In genomic region chr7:34746165-34746564, GRCm38 (mm10) we compare ENCODE assay signal across 9 mouse cellular contexts.
DNase-seq lines count a peak whose midpoint lies in the region; ATAC-seq lines count a peak whose summit lies in the region.
"Had no signal": no experiment of that assay in that cellular context is flagged by ENCODE, and none has a peak within 500 bp of the region (broad histone marks: within the 10 kb centered on the region; RNA-seq: fewer than 3 reads in every experiment).

No protein-coding gene starts in this region.

- no peaks in the 10 kb centered on the region for H3K4me1 ChIP-seq in heart, embryonic 12.5 days (replicated peaks)
- H3K4me1 ChIP-seq in embryonic facial prominence, embryonic 13.5 days, result no peaks in the 10 kb centered on the region
- H3K4me1 ChIP-seq in midbrain, embryonic 12.5 days, result peaks cover 19% of the 10 kb centered on the region

- H3K27me3 ChIP-seq in heart, embryonic 12.5 days (replicated peaks), result 0 out of 2 replicates have a peak, but pooled peaks cover 4% of the 10 kb centered on the region
- no peaks in the 10 kb centered on the region for H3K27me3 ChIP-seq in embryonic facial prominence, embryonic 13.5 days
- no peaks in the 10 kb centered on the region for H3K27me3 ChIP-seq in midbrain, embryonic 12.5 days
- H3K27me3 ChIP-seq: embryonic facial prominence, embryonic 12.5 days had no signal

- H3K9me3 ChIP-seq in heart, embryonic 12.5 days (replicated peaks), result peaks cover 6% of the 10 kb centered on the region; the same call in 1 of the 2 replicates
- no peaks in the 10 kb centered on the region for H3K9me3 ChIP-seq in embryonic facial prominence, embryonic 13.5 days
- no peaks in the 10 kb centered on the region for H3K9me3 ChIP-seq in midbrain, embryonic 12.5 days
- H3K9me3 ChIP-seq: embryonic facial prominence, embryonic 12.5 days had no signal

- no peak for ATAC-seq in heart, embryonic 12.5 days (ENCODE audit: insufficient number of reproducible peaks, low FRiP score)
- no peak for ATAC-seq in embryonic facial prominence, embryonic 13.5 days (ENCODE audit: insufficient number of reproducible peaks, insufficient read depth, low FRiP score, low TSS enrichment, low read depth)
- no peak for ATAC-seq in midbrain, embryonic 12.5 days (ENCODE audit: low FRiP score, low read depth)

- WGBS in heart, embryonic 12.5 days, result 51% methylated on average over 9 of the region's 9 CpGs
- 64% methylated on average over 9 of the region's 9 CpGs for WGBS in embryonic facial prominence, embryonic 13.5 days
- WGBS in midbrain, embryonic 12.5 days, result 55% methylated on average over 9 of the region's 9 CpGs

- H3K27ac ChIP-seq in heart, embryonic 12.5 days (ENCODE audit: poor library complexity, severe bottlenecking), result no peak overlapping the region
- no peak overlapping the region for H3K27ac ChIP-seq in embryonic facial prominence, embryonic 13.5 days
- H3K27ac ChIP-seq in midbrain, embryonic 12.5 days (replicated peaks), result peak overlapping the region; percentile 49; the same call in 1 of the 2 replicates
- H3K27ac ChIP-seq: embryonic facial prominence, embryonic 12.5 days had no signal

- H3K36me3 ChIP-seq in heart, embryonic 12.5 days, result no peaks in the 10 kb centered on the region
- no peaks in the 10 kb centered on the region for H3K36me3 ChIP-seq in embryonic facial prominence, embryonic 13.5 days
- H3K36me3 ChIP-seq in midbrain, embryonic 12.5 days, result no peaks in the 10 kb centered on the region
- H3K36me3 ChIP-seq: embryonic facial prominence, embryonic 12.5 days had no signal

- H3K4me3 ChIP-seq in heart, embryonic 12.5 days, result no peak overlapping the region
- H3K4me3 ChIP-seq in embryonic facial prominence, embryonic 13.5 days, result no peak overlapping the region
- no peak overlapping the region for H3K4me3 ChIP-seq in midbrain, embryonic 12.5 days
- H3K4me3 ChIP-seq: embryonic facial prominence, embryonic 12.5 days had no signal

- peak; percentile 71 to 86 for DNase-seq in heart, adult 18-20 months
- peak; percentile 45 to 67 for DNase-seq in kidney, adult 8-10 months
- no peak for DNase-seq in yolk sac, embryonic 10.5 days (ENCODE audit: low spot score)
- no peak for DNase-seq in right cerebral cortex, postnatal 4 days
- DNase-seq in thymus, postnatal 25 days, result no peak

- no peak overlapping the region for H3K4me2 ChIP-seq in heart, embryonic 12.5 days
- no peak overlapping the region for H3K4me2 ChIP-seq in embryonic facial prominence, embryonic 13.5 days
- H3K4me2 ChIP-seq in midbrain, embryonic 12.5 days (replicated peaks), result no peak overlapping the region
- H3K4me2 ChIP-seq: embryonic facial prominence, embryonic 12.5 days had no signal

- H3K9ac ChIP-seq in heart, embryonic 12.5 days, result no peak overlapping the region
- H3K9ac ChIP-seq in embryonic facial prominence, embryonic 13.5 days, result 0 out of 2 replicates have a peak overlapping the region, but pooled peaks have one; percentile 21
- H3K9ac ChIP-seq in midbrain, embryonic 12.5 days (replicated peaks), result no peak overlapping the region
- H3K9ac ChIP-seq: embryonic facial prominence, embryonic 12.5 days had no signal

Comparison
In these comparisons a context has a peak if more than half of its experiments do, and no peak if none do; other contexts are left out.
1. DNase-seq: peak in heart, adult 18-20 months (2 of 2) and kidney, adult 8-10 months (2 of 2); none in yolk sac, embryonic 10.5 days (single experiment), right cerebral cortex, postnatal 4 days (single experiment) and thymus, postnatal 25 days (single experiment).